Mouse (Mus musculus) liver, adult 2 months (tissue): Measurements from ENCODE around the gene Slc30a2. TPM values are rescaled to one million over a fixed set of nuclear protein-coding genes. Genes with fewer than 3 reads are reported as not detected.
A peak's percentile ranks its signal among the peaks of the same experiment; 100 is the strongest.
"Not testable (repeated sequence)": the region's sequence is repeated elsewhere in the genome, so short reads cannot be mapped to it uniquely, and the experiment has no call there.

Experiments used
- DNase-seq: peaks from one replicate; pipeline ENCODE4 v3.0.0-alpha.2; 2011; ENCODE audit warnings: low read depth, low spot score; ENCODE audit errors: extremely low read depth
- H3K27ac ChIP-seq: fragments of 200-500 bp; replicated peaks from 2 replicates; pipeline ENCODE4 v1.5.1; 2012; ENCODE audit warnings: low read depth, mild to moderate bottlenecking, control low read depth, inconsistent platforms, low read length; ENCODE audit not compliant: insufficient read depth
- H3K27me3 ChIP-seq: fragments of 200-500 bp; 2 replicates; pipeline ENCODE4 v1.6.1; 2012; ENCODE audit warnings: mild to moderate bottlenecking, moderate library complexity, low read length, inconsistent platforms; ENCODE audit not compliant: control insufficient read depth, insufficient read depth
- H3K36me3 ChIP-seq: fragments of 200-500 bp; 2 replicates; pipeline ENCODE4 v1.6.1; 2012; ENCODE audit warnings: low read length, inconsistent platforms; ENCODE audit not compliant: control insufficient read depth, insufficient read depth
- H3K4me1 ChIP-seq: fragments of 200-500 bp; 2 replicates; pipeline ENCODE4 v1.6.1; 2011; ENCODE audit warnings: low read length; ENCODE audit not compliant: control insufficient read depth, insufficient read depth
- H3K4me3 ChIP-seq: fragments of 200-500 bp; 2 replicates; pipeline ENCODE4 v1.5.1; 2011; ENCODE audit warnings: low read depth, mild to moderate bottlenecking, control low read depth, low read length, moderate library complexity; ENCODE audit not compliant: insufficient read depth
- H3K79me2 ChIP-seq: fragments of 200-500 bp; 2 replicates; pipeline ENCODE4 v1.6.1; 2012; ENCODE audit warnings: inconsistent platforms, mild to moderate bottlenecking, low read length, moderate library complexity; ENCODE audit not compliant: control insufficient read depth, insufficient read depth
- H3K9ac ChIP-seq: fragments of 200-500 bp; 2 replicates; pipeline ENCODE4 v1.6.1; 2012; ENCODE audit warnings: low read depth, mild to moderate bottlenecking, control low read depth, inconsistent platforms, low read length
- CTCF ChIP-seq: fragments of 200-500 bp; IDR thresholded peaks from 2 replicates; pipeline ENCODE4 v1.5.1; 2011; ENCODE audit warnings: low read depth, low read length, control low read depth
- POLR2A ChIP-seq: fragments of 200-500 bp; IDR thresholded peaks from 2 replicates; pipeline ENCODE4 v1.6.1; 2011; ENCODE audit warnings: low read length, control low read depth; ENCODE audit not compliant: insufficient read depth; ENCODE audit errors: extremely low read depth
- WGBS: fragments of 180-500 bp; shearing (Covaris S2); methylation state at CpG from one replicate; pipeline ENCODE4 v1.1.7; 2018; 5-methylcytosine and 5-hydroxymethylcytosine counted together
- polyA plus RNA-seq: library from polyadenylated mRNA; depleted of rRNA; stranded (reverse); fragments of >200 nt; gene quantifications from 2 replicates; pipeline ENCODE4 v1.2.3, GENCODE M21; 2012
- total RNA-seq: library from RNA; depleted of rRNA; stranded (reverse); fragments of >200 nt; gene quantifications from 2 replicates; pipeline ENCODE4 v1.2.3, GENCODE M21; 2014

Gene Slc30a2
- total and polyA plus RNA-seq, 2 experiments: under 0.01 TPM; not detected in 1

DNA sequence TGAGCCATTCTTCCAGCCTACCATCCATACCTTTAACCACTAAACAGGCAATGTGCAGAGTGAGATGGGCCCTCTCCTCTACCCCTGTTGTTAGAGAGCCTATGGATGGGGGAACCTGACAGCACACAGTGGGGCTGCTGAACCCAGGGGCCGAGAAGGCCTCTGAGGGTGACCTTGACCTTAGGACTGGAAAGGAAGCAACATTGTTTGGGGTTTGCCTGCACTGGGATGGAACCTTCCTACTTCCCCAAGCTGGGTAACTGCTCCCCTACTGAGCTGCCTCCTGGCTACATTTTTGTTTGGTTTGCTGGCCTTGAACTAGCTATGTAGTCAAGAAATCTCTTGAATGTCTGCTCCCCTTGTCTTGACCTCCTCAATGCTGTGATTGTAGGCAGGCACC lies 31.3 kb downstream of the Slc30a2 start:
- H3K4me1 ChIP-seq: 0 out of 2 replicates have a peak, but pooled peaks cover 2% of the 10 kb centered on the region
- DNase-seq: no peak
- 48% methylated on average over 1 of the region's 1 CpGs for WGBS
- H3K27ac ChIP-seq: no peak overlapping the region
- no peak overlapping the region for H3K9ac ChIP-seq
- no peak overlapping the region for H3K4me3 ChIP-seq
- TF ChIP-seq CTCF (no peak), POLR2A (no peak)
- no peaks in the 10 kb centered on the region for H3K36me3 ChIP-seq
- no peaks in the 10 kb centered on the region for H3K27me3 ChIP-seq
- no peaks in the 10 kb centered on the region for H3K79me2 ChIP-seq

DNA sequence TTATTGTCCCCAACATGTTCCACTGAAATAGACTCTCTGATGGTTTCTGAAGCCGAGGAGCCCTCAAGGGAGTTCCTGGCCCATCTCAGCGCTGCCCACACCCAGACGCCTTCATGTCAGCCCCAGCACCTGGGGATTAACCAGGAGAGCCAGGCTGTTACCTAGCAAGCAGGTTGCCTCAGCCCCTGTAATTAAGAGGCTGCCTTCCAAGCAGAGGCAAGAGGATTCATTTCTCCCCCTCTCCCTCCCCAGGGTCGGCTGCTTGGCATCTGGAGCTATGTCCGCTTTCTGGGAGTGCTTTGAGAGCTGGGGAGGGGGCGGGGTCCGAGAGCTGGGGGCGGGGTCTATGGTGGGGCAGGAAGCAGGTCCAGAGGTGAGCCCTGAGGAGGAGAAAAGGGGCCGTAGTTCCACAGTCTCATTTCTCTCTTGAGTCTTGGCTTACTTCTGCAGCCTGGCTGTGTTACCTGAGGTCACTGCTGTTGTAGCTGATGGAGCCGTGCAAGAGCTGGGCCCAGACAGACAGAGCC lies 35.2 kb downstream of the Slc30a2 start:
- TF ChIP-seq CTCF: no peak
- TF ChIP-seq POLR2A: no peak
- Histone ChIP-seq H3K4me1 (no peaks in the 10 kb centered on the region), H3K27me3 (no peaks in the 10 kb centered on the region), H3K79me2 (no peaks in the 10 kb centered on the region), H3K9ac (no peak overlapping the region), H3K4me3 (no peak overlapping the region), H3K36me3 (no peaks in the 10 kb centered on the region), H3K27ac (no peak overlapping the region)
- WGBS: 63% methylated on average over 10 of the region's 10 CpGs
- no peak for DNase-seq

DNA sequence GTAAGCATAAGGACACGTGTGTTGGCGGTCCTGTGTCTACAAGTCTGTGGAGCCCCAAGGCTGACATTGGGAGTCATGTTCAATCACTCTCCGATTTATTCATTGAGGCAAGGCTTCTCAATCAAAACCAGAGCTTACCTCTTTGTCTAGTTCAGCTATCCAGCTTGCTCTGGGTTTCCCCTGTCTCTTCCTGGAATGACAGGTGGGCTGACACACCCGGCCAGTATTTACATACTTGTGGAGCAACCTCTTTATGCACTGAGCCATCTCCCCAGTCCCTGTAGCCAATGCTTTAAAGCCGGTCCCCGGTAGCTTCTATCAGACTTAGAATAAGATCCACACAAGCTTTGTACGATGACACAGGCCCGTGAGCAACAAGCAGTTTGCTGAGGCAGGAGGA lies 36.5 kb downstream of the Slc30a2 start:
- H3K27ac ChIP-seq: no peak overlapping the region
- H3K4me1 ChIP-seq: no peaks in the 10 kb centered on the region
- no peaks in the 10 kb centered on the region for H3K27me3 ChIP-seq
- no peak overlapping the region for H3K9ac ChIP-seq
- 78% methylated on average over 8 of the region's 8 CpGs for WGBS
- no peaks in the 10 kb centered on the region for H3K79me2 ChIP-seq
- no peak for DNase-seq
- H3K4me3 ChIP-seq: no peak overlapping the region
- H3K36me3 ChIP-seq: no peaks in the 10 kb centered on the region
- no peak for TF ChIP-seq CTCF
- TF ChIP-seq POLR2A: no peak

DNA sequence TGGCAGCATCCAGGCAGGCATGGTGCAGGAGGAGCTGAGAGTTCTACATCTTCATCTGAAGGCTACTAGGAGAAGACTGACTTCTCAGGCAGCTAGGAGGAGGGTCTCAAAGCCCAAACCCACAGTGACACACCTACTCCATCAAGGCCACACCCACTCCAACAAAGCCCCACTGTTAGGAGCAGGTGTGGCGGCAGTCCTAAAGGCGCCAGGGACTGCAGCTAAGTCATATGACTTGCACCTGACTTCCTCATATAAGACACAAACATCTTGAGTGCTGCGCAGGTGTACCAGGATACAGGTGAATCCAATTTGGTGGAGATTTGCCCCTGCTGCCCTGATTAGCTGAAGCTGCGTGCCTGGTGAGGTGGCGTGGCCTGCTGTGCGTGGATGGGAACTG lies 40.8 kb downstream of the Slc30a2 start, which contains the start of gene Extl1:
Gene Extl1, minus strand, starts transcription at position 101 of the 400 bp plus-strand sequence.
- not testable (repeated sequence) for DNase-seq, H3K4me1 ChIP-seq, H3K36me3 ChIP-seq, H3K79me2 ChIP-seq, H3K27me3 ChIP-seq, H3K9ac ChIP-seq, H3K27ac ChIP-seq, H3K4me3 ChIP-seq
- 100% methylated on average over 2 of the region's 6 CpGs for WGBS

DNA sequence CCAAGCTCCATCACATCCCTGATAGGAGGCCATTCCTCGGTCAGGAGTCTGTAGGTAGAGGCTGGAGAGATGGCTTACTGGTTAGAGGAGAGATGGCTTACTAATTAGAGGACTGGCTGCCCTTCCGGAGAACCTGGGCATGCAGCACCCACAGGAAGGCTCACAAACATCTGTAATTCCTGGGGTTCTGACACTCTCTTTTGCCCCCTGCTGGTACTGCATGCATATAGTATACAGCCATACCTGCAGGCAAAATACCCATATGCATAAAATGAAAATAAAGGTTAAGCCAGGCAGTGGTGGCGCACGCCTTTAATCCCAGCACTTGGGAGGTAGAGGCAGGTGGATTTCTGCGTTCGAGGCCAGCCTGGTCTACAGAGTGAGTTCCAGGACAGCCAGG lies 44.3 kb downstream of the Slc30a2 start:
- TF ChIP-seq CTCF: no peak
- no peak for TF ChIP-seq POLR2A
- no peak overlapping the region for H3K4me3 ChIP-seq
- H3K4me1 ChIP-seq: no peaks in the 10 kb centered on the region
- H3K27me3 ChIP-seq: no peaks in the 10 kb centered on the region
- H3K79me2 ChIP-seq: no peaks in the 10 kb centered on the region
- no peak for DNase-seq
- H3K36me3 ChIP-seq: no peaks in the 10 kb centered on the region
- H3K9ac ChIP-seq: no peak overlapping the region
- WGBS: 73% methylated on average over 6 of the region's 6 CpGs
- no peak overlapping the region for H3K27ac ChIP-seq

DNA sequence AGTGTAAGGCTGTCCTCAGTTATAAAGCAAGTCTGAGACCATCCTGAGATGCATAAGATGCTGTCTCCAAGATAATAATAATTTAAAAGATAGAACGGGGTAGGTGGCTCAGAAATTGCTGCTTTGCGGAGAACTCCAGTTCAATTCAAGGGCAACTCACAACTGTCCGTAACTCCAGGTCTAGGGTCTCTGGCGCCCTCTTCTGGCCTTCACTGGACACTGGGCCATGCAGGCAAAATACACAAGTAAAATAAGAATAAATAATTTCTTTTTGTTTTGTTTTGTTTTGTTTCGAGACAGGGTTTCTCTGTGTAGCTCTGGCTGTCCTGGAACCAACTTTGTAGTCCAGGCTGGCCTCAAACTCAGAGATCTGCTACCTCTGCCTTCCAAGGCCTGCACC lies 45.4 kb downstream of the Slc30a2 start:
- Histone ChIP-seq H3K9ac (no peak overlapping the region), H3K4me3 (no peak overlapping the region), H3K79me2 (no peaks in the 10 kb centered on the region), H3K27ac (no peak overlapping the region), H3K36me3 (no peaks in the 10 kb centered on the region), H3K27me3 (no peaks in the 10 kb centered on the region), H3K4me1 (no peaks in the 10 kb centered on the region)
- 18% methylated on average over 5 of the region's 5 CpGs for WGBS
- peak; percentile 55 for DNase-seq
- TF ChIP-seq CTCF (peak; percentile 88), POLR2A (no peak)
